Mouse (Mus musculus) MEL (cell line): Measurements from ENCODE around the gene Zfp865. TPM values are rescaled to one million over a fixed set of nuclear protein-coding genes. Genes with fewer than 3 reads are reported as not detected.
A peak's percentile ranks its signal among the peaks of the same experiment; 100 is the strongest.

Experiments used
- DNase-seq: peaks from one replicate; pipeline ENCODE4 v3.0.0; 2011; ENCODE audit warnings: low read depth, low spot score
- H3K27ac ChIP-seq: 2 replicates; pipeline ENCODE4 v1.5.1; 2012; ENCODE audit warnings: low read depth, mild to moderate bottlenecking, control low read depth, low read length, moderate library complexity; ENCODE audit not compliant: control insufficient read depth
- H3K27me3 ChIP-seq, 2 experiments: fragments of 150-350 bp in 1 of 2; sonication (generic) in 1 of 2; 2 replicates each; pipeline ENCODE4 v1.6.1; 2012; ENCODE audit warnings: low read length in 2 of 2, mild to moderate bottlenecking in 2 of 2, improper control_type of control experiment in 1 of 2, moderate library complexity in 1 of 2; ENCODE audit not compliant: insufficient read depth in 2 of 2, control insufficient read depth in 1 of 2
- H3K36me3 ChIP-seq, 2 experiments: 2 replicates each; pipeline ENCODE4 v1.6.1; 2012 to 2014; ENCODE audit warnings: low read length in 2 of 2, improper control_type of control experiment in 1 of 2, inconsistent platforms in 1 of 2, mild to moderate bottlenecking in 1 of 2; ENCODE audit not compliant: insufficient read depth in 2 of 2, control insufficient read depth in 1 of 2
- H3K4me1 ChIP-seq, 2 experiments: fragments of 150-350 bp in 1 of 2; sonication (generic) in 1 of 2; 2 replicates each; pipeline ENCODE4 v1.6.1; 2012; ENCODE audit warnings: low read length in 2 of 2, improper control_type of control experiment in 1 of 2, mild to moderate bottlenecking in 1 of 2; ENCODE audit not compliant: insufficient read depth in 2 of 2, control insufficient read depth in 1 of 2
- H3K4me3 ChIP-seq, 2 experiments: fragments of 150-350 bp in 1 of 2; sonication (generic) in 1 of 2; 2 replicates each; pipeline ENCODE4 v1.5.1; 2012; ENCODE audit warnings: low read depth in 2 of 2, low read length in 2 of 2, mild to moderate bottlenecking in 2 of 2, moderate library complexity in 2 of 2, control low read depth in 1 of 2, improper control_type of control experiment in 1 of 2; ENCODE audit not compliant: control insufficient read depth in 1 of 2, insufficient read depth in 1 of 2
- H3K79me2 ChIP-seq: 2 replicates; pipeline ENCODE4 v1.6.1; 2012; ENCODE audit warnings: mild to moderate bottlenecking, low read length, moderate library complexity; ENCODE audit not compliant: control insufficient read depth, poor library complexity, insufficient read depth
- H3K9ac ChIP-seq: 2 replicates; pipeline ENCODE4 v1.6.1; 2012; ENCODE audit warnings: low read depth, mild to moderate bottlenecking, control low read depth, low read length, moderate library complexity; ENCODE audit not compliant: control insufficient read depth, poor library complexity, severe bottlenecking
- H3K9me3 ChIP-seq: fragments of 150-350 bp; sonication (generic); replicated peaks from 2 replicates; pipeline ENCODE4 v1.6.1; 2012; ENCODE audit warnings: mild to moderate bottlenecking, low read length, improper control_type of control experiment, moderate library complexity; ENCODE audit not compliant: insufficient read depth
- BHLHE40 ChIP-seq: IDR thresholded peaks from 2 replicates; pipeline ENCODE4 v1.6.1; 2012; ENCODE audit warnings: low read depth, mild to moderate bottlenecking, inconsistent platforms, low read length, improper control_type of control experiment, borderline replicate concordance
- CHD1 ChIP-seq: IDR thresholded peaks from 2 replicates; pipeline ENCODE4 v1.6.1; 2012; ENCODE audit warnings: low read depth, mild to moderate bottlenecking, inconsistent platforms, low read length, improper control_type of control experiment
- CHD2 ChIP-seq: IDR thresholded peaks from 2 replicates; pipeline ENCODE4 v1.6.1; 2011; ENCODE audit warnings: low read length, improper control_type of control experiment
- CTCF ChIP-seq, 3 experiments: IDR thresholded peaks in 2 of 3; conservative IDR thresholded peaks in 1 of 3; 2 replicates each; pipeline ENCODE4 v1.5.1; 2011 to 2012; ENCODE audit warnings: low read length in 3 of 3, low read depth in 2 of 3, mild to moderate bottlenecking in 2 of 3, improper control_type of control experiment in 1 of 3, inconsistent platforms in 1 of 3, mixed read lengths in 1 of 3, moderate library complexity in 1 of 3; ENCODE audit not compliant: control insufficient read depth in 1 of 3, insufficient read depth in 1 of 3, poor library complexity in 1 of 3, severe bottlenecking in 1 of 3
- ELF1 ChIP-seq: IDR thresholded peaks from 2 replicates; pipeline ENCODE4 v1.6.1; 2014; ENCODE audit warnings: low read depth, mild to moderate bottlenecking, inconsistent platforms, low read length, improper control_type of control experiment, moderate library complexity
- EP300 ChIP-seq, 2 experiments: IDR thresholded peaks; 2 replicates each; pipeline ENCODE4 v1.6.1; 2011; ENCODE audit warnings: improper control_type of control experiment in 2 of 2, low read length in 2 of 2, low read depth in 1 of 2, mild to moderate bottlenecking in 1 of 2
- ETS1 ChIP-seq: IDR thresholded peaks from 2 replicates; pipeline ENCODE4 v1.6.1; 2012; ENCODE audit warnings: low read depth, mild to moderate bottlenecking, inconsistent platforms, low read length, improper control_type of control experiment, moderate library complexity
- GABPA ChIP-seq: IDR thresholded peaks from 2 replicates; pipeline ENCODE4 v1.6.1; 2012; ENCODE audit warnings: low read depth, mild to moderate bottlenecking, inconsistent platforms, low read length, improper control_type of control experiment, moderate library complexity
- GATA1 ChIP-seq: IDR thresholded peaks from 2 replicates; pipeline ENCODE4 v1.6.1; 2011; ENCODE audit warnings: low read depth, low read length, improper control_type of control experiment
- HCFC1 ChIP-seq: IDR thresholded peaks from 2 replicates; pipeline ENCODE4 v1.6.1; 2012; ENCODE audit warnings: low read depth, mild to moderate bottlenecking, inconsistent platforms, low read length, improper control_type of control experiment, moderate library complexity
- JUND ChIP-seq: IDR thresholded peaks from 2 replicates; pipeline ENCODE4 v1.6.1; 2011; ENCODE audit warnings: low read depth, mild to moderate bottlenecking, improper control_type of control experiment, low read length
- KAT2A ChIP-seq: conservative IDR thresholded peaks from 2 replicates; pipeline ENCODE4 v1.6.1; 2012; ENCODE audit warnings: low read depth, low read length, improper control_type of control experiment, inconsistent platforms
- MAFK ChIP-seq: IDR thresholded peaks from 2 replicates; pipeline ENCODE4 v1.6.1; 2011; ENCODE audit warnings: low read depth, mild to moderate bottlenecking, low read length, improper control_type of control experiment, borderline replicate concordance
- MAX ChIP-seq: IDR thresholded peaks from 2 replicates; pipeline ENCODE4 v1.6.1; 2011; ENCODE audit warnings: low read length, improper control_type of control experiment
- MAZ ChIP-seq: IDR thresholded peaks from 2 replicates; pipeline ENCODE4 v1.6.1; 2012; ENCODE audit warnings: low read depth, mild to moderate bottlenecking, inconsistent platforms, low read length, improper control_type of control experiment
- MXI1 ChIP-seq: IDR thresholded peaks from 2 replicates; pipeline ENCODE4 v1.6.1; 2011; ENCODE audit warnings: mild to moderate bottlenecking, low read depth, low read length, improper control_type of control experiment
- MYB ChIP-seq: IDR thresholded peaks from 2 replicates; pipeline ENCODE4 v1.6.1; 2011; ENCODE audit warnings: mild to moderate bottlenecking, low read depth, low read length, improper control_type of control experiment
- MYC ChIP-seq: IDR thresholded peaks from 2 replicates; pipeline ENCODE4 v1.6.1; 2011; ENCODE audit warnings: low read depth, mild to moderate bottlenecking, low read length, improper control_type of control experiment, moderate library complexity
- NELFE ChIP-seq: IDR thresholded peaks from 2 replicates; pipeline ENCODE4 v1.6.1; 2011; ENCODE audit warnings: low read depth, low read length, improper control_type of control experiment
- NRF1 ChIP-seq: IDR thresholded peaks from 2 replicates; pipeline ENCODE4 v1.6.1; 2014; ENCODE audit warnings: low read depth, mild to moderate bottlenecking, inconsistent platforms, low read length, improper control_type of control experiment, moderate library complexity; ENCODE audit not compliant: poor library complexity, insufficient read depth, severe bottlenecking
- POLR2A ChIP-seq, 2 experiments: IDR thresholded peaks; 2 replicates each; pipeline ENCODE4 v1.6.1; 2011 to 2012; ENCODE audit warnings: low read length in 2 of 2, mild to moderate bottlenecking in 2 of 2, control low read depth in 1 of 2, improper control_type of control experiment in 1 of 2, low read depth in 1 of 2, moderate library complexity in 1 of 2; ENCODE audit not compliant: control insufficient read depth in 1 of 2, insufficient read depth in 1 of 2, poor library complexity in 1 of 2
- POLR2AphosphoS2 ChIP-seq: IDR thresholded peaks from 2 replicates; pipeline ENCODE4 v1.6.1; 2011; ENCODE audit warnings: low read length, improper control_type of control experiment
- POLR2AphosphoS5 ChIP-seq: IDR thresholded peaks from 2 replicates; pipeline ENCODE4 v1.6.1; 2012; ENCODE audit warnings: low read depth, borderline replicate concordance, mild to moderate bottlenecking, inconsistent platforms, low read length, moderate library complexity, mixed read lengths
- RAD21 ChIP-seq: IDR thresholded peaks from 2 replicates; pipeline ENCODE4 v1.6.1; 2011; ENCODE audit warnings: mild to moderate bottlenecking, low read depth, low read length, improper control_type of control experiment
- RCOR1 ChIP-seq: IDR thresholded peaks from 2 replicates; pipeline ENCODE4 v1.6.1; 2012; ENCODE audit warnings: low read depth, mild to moderate bottlenecking, inconsistent platforms, low read length, improper control_type of control experiment
- TAL1 ChIP-seq: IDR thresholded peaks from 2 replicates; pipeline ENCODE4 v1.6.1; 2012; ENCODE audit warnings: mild to moderate bottlenecking, inconsistent platforms, low read length, moderate library complexity, mixed read lengths
- TBP ChIP-seq: IDR thresholded peaks from 2 replicates; pipeline ENCODE4 v1.8.0; 2011; ENCODE audit warnings: low read depth, low read length, improper control_type of control experiment
- TCF12 ChIP-seq: IDR thresholded peaks from 2 replicates; pipeline ENCODE4 v1.6.1; 2014; ENCODE audit warnings: low read depth, mild to moderate bottlenecking, inconsistent platforms, low read length, improper control_type of control experiment, moderate library complexity
- UBTF ChIP-seq: IDR thresholded peaks from 2 replicates; pipeline ENCODE4 v1.6.1; 2012; ENCODE audit warnings: low read depth, mild to moderate bottlenecking, inconsistent platforms, low read length, improper control_type of control experiment, moderate library complexity, borderline replicate concordance; ENCODE audit not compliant: insufficient read depth
- USF1 ChIP-seq: IDR thresholded peaks from 2 replicates; pipeline ENCODE4 v1.6.1; 2014; ENCODE audit warnings: low read depth, mild to moderate bottlenecking, inconsistent platforms, low read length, improper control_type of control experiment, moderate library complexity
- USF2 ChIP-seq, 2 experiments: IDR thresholded peaks; 2 replicates each; pipeline ENCODE4 v1.6.1; 2011 to 2012; ENCODE audit warnings: improper control_type of control experiment in 2 of 2, low read length in 2 of 2, borderline replicate concordance in 1 of 2, inconsistent platforms in 1 of 2, low read depth in 1 of 2, mild to moderate bottlenecking in 1 of 2; ENCODE audit not compliant: insufficient read depth in 1 of 2
- ZC3H11A ChIP-seq: IDR thresholded peaks from 2 replicates; pipeline ENCODE4 v1.6.1; 2012; ENCODE audit warnings: low read depth, mild to moderate bottlenecking, inconsistent platforms, low read length, improper control_type of control experiment
- ZKSCAN1 ChIP-seq: IDR thresholded peaks from 2 replicates; pipeline ENCODE4 v1.6.1; 2012; ENCODE audit warnings: low read depth, mild to moderate bottlenecking, inconsistent platforms, low read length, improper control_type of control experiment, moderate library complexity
- ZMIZ1 ChIP-seq: IDR thresholded peaks from 2 replicates; pipeline ENCODE4 v1.6.1; 2012; ENCODE audit warnings: low read depth, mild to moderate bottlenecking, inconsistent platforms, low read length, improper control_type of control experiment, moderate library complexity
- ZNF384 ChIP-seq: IDR thresholded peaks from 2 replicates; pipeline ENCODE4 v1.6.1; 2012; ENCODE audit warnings: low read depth, mild to moderate bottlenecking, inconsistent platforms, low read length, improper control_type of control experiment
- polyA plus RNA-seq, 2 experiments: library from polyadenylated mRNA; stranded (reverse) in 1 of 2; unstranded in 1 of 2; fragments of >175 nt in 1 of 2; fragments of >200 nt in 1 of 2; gene quantifications; 2 replicates each; pipeline versions ENCODE4 v1.2.1 to v1.2.4; 2012; ENCODE audit warnings: low replicate concordance in 2 of 2, low read depth in 1 of 2; ENCODE audit not compliant: insufficient read length in 2 of 2, insufficient read depth in 1 of 2, missing spikeins in 1 of 2
- total RNA-seq: library from RNA; depleted of rRNA; stranded (reverse); fragments of 300-350 nt; gene quantifications from 2 replicates; pipeline ENCODE4 v1.2.3, GENCODE M21; 2012; rRNA removed

Gene Zfp865
- total RNA-seq (12.2 and 12.7 TPM in 2 replicates), polyA plus RNA-seq (10 to 100 TPM in 1 of 2 experiments, not detected in 1; 34.6 TPM)

- Histone ChIP-seq H3K4me3 (peak within 1 kb of the TSS; percentile 92 to 93), H3K9ac (peak within 1 kb of the TSS; percentile 98), H3K79me2 (peaks cover 23% of the 10 kb centered on the region), H3K36me3 (peaks cover 0 to 36% of the 10 kb centered on the region in 2 experiments; a peak in 3 of 4 replicates), H3K27ac (peak within 1 kb of the TSS; percentile 96), H3K27me3 (no peaks in the 10 kb centered on the region), H3K4me1 (peaks cover 7 to 35% of the 10 kb centered on the region in 2 experiments; a peak in 3 of 4 replicates), H3K9me3 (no peaks in the 10 kb centered on the region)
- peak; percentile 99 for DNase-seq
- 0 out of 4 replicates have a peak, but pooled peaks of 1 of the 2 experiments have one; percentile 38 for TF ChIP-seq EP300 (IDR thresholded peaks at IDR 0.05; ENCODE audit: low read depth in 1 of 2, low read length in 2 of 2)
- TF ChIP-seq ETS1: peak; percentile 48; the same call in 1 of the 2 replicates
- TF ChIP-seq NELFE: peak; percentile 51
- no peak for TF ChIP-seq ZC3H11A
- no peak for TF ChIP-seq GABPA
- no peak for TF ChIP-seq RAD21
- TF ChIP-seq HCFC1: peak; percentile 88
- TF ChIP-seq ZMIZ1: no peak; the same call in 1 of the 2 replicates
- TF ChIP-seq MYC: peak; percentile 52; the same call in 1 of the 2 replicates
- no peak for TF ChIP-seq CHD1
- no peak for TF ChIP-seq JUND
- TF ChIP-seq POLR2AphosphoS5: no peak
- TF ChIP-seq GATA1: no peak
- peak; percentile 95 for TF ChIP-seq ELF1
- TF ChIP-seq NRF1: peak; percentile 77
- no peak for TF ChIP-seq TAL1
- TF ChIP-seq MAFK: no peak
- TF ChIP-seq ZNF384: no peak
- no peak for TF ChIP-seq CTCF (IDR thresholded peaks at IDR 0.05 in 2 of 3, conservative IDR thresholded peaks at IDR 0.05 in 1 of 3; ENCODE audit: control insufficient read depth in 1 of 3, insufficient read depth in 1 of 3, low read depth in 2 of 3, low read length in 3 of 3, poor library complexity in 1 of 3, severe bottlenecking in 1 of 3)
- TF ChIP-seq USF2 (IDR thresholded peaks at IDR 0.05; ENCODE audit: borderline replicate concordance in 1 of 2, insufficient read depth in 1 of 2, low read depth in 1 of 2, low read length in 2 of 2): no peak
- TF ChIP-seq MXI1: peak; percentile 64
- TF ChIP-seq ZKSCAN1: no peak
- 0 out of 2 replicates have a peak, but pooled peaks have one; percentile 24 for TF ChIP-seq BHLHE40
- peak; percentile 71; the same call in 1 of the 2 replicates for TF ChIP-seq TBP
- TF ChIP-seq USF1: no peak
- TF ChIP-seq MAX: peak; percentile 55
- peak; percentile 77; the same call in 1 of the 2 replicates for TF ChIP-seq POLR2AphosphoS2
- TF ChIP-seq POLR2A (IDR thresholded peaks at IDR 0.05; ENCODE audit: control insufficient read depth in 1 of 2, insufficient read depth in 1 of 2, low read depth in 1 of 2, low read length in 2 of 2, poor library complexity in 1 of 2): peak; percentile 14 to 62; a peak in 2 of 4 replicates
- peak; percentile 50; the same call in 1 of the 2 replicates for TF ChIP-seq TCF12
- TF ChIP-seq KAT2A: peak; percentile 64
- peak; percentile 79; the same call in 1 of the 2 replicates for TF ChIP-seq MAZ
- TF ChIP-seq MYB: peak; percentile 49; the same call in 1 of the 2 replicates
- TF ChIP-seq CHD2: no peak
- TF ChIP-seq RCOR1: peak; percentile 24; the same call in 1 of the 2 replicates
- TF ChIP-seq UBTF: no peak
Observed at GRCm38 (mm10) chr7:5020000-5020681, at the start of gene Zfp865, which contains the start of gene Ccdc106. Gene Zfp865 (plus strand): TSS chr7:5020376. Gene Ccdc106 (plus strand): TSS chr7:5020553.
